Mouse (Mus musculus) lung, embryonic 16.5 days (tissue): ENCODE measurements around the gene Med24. TPM values are rescaled to one million over a fixed set of nuclear protein-coding genes. Genes with fewer than 3 reads are reported as not detected.

Experiments used
- ATAC-seq: fragments of 200-750 bp; cut with Nextera tagmentation; 2 replicates; pipeline ENCODE4 v1.8.0; 2017; ENCODE audit warnings: low read depth, mild to moderate bottlenecking, moderate library complexity
- H3K27ac ChIP-seq: fragments of 300-500 bp; sonication (generic); 2 replicates; pipeline ENCODE4 v1.5.1; 2014; ENCODE audit warnings: mild to moderate bottlenecking, control low read depth, low read length
- H3K27me3 ChIP-seq: fragments of 300-500 bp; sonication (generic); 2 replicates; pipeline ENCODE4 v1.6.1; 2014; ENCODE audit warnings: low read depth, low read length, mixed read lengths; ENCODE audit not compliant: control insufficient read depth, insufficient read depth
- H3K36me3 ChIP-seq: fragments of 300-500 bp; sonication (generic); 2 replicates; pipeline ENCODE4 v1.6.1; 2014; ENCODE audit warnings: low read length; ENCODE audit not compliant: control insufficient read depth, insufficient read depth
- H3K4me1 ChIP-seq: fragments of 300-500 bp; sonication (generic); replicated peaks from 2 replicates; pipeline ENCODE4 v1.6.1; 2014; ENCODE audit warnings: low read length, mixed read lengths; ENCODE audit not compliant: control insufficient read depth, insufficient read depth
- H3K4me2 ChIP-seq: fragments of 300-500 bp; sonication (generic); 2 replicates; pipeline ENCODE4 v1.6.1; 2014; ENCODE audit warnings: low read depth, low read length, control low read depth
- H3K4me3 ChIP-seq: fragments of 300-500 bp; sonication (generic); 2 replicates; pipeline ENCODE4 v1.5.1; 2014; ENCODE audit warnings: mild to moderate bottlenecking, low read length, control low read depth
- H3K9ac ChIP-seq: fragments of 300-500 bp; sonication (generic); 2 replicates; pipeline ENCODE4 v1.6.1; 2014; ENCODE audit warnings: low read length, control low read depth
- H3K9me3 ChIP-seq: fragments of 300-500 bp; sonication (generic); 2 replicates; pipeline ENCODE4 v1.6.1; 2016; ENCODE audit warnings: low read length; ENCODE audit not compliant: control insufficient read depth
- WGBS: fragments of 180-500 bp; shearing (Covaris S2); extraction: QIAGEN DNeasy Blood & Tissue Kit; methylation state at CpG from one replicate; pipeline ENCODE4 v1.1.7; 2014; 5-methylcytosine and 5-hydroxymethylcytosine counted together
- polyA plus RNA-seq: library from polyadenylated mRNA; unstranded; fragments of >200 nt; fragmentation: Nextera tagmentation; extraction: Ambion mirVana; gene quantifications from 2 replicates; pipeline ENCODE4 v1.2.1, GENCODE M21; 2015

The Med24 gene
- polyA plus RNA-seq, 1 experiment from 2014 or later, result 57.8 TPM

GRCm38 (mm10) chr11:98766346-98766745 lies 37.1 kb upstream of the Med24 start:
- Histone ChIP-seq H3K9me3 (no peaks in the 10 kb centered on the region), H3K4me2 (no peak overlapping the region), H3K9ac (no peak overlapping the region), H3K36me3 (peaks cover 19% of the 10 kb centered on the region), H3K4me3 (no peak overlapping the region), H3K27me3 (no peaks in the 10 kb centered on the region), H3K27ac (peak overlapping the region; percentile 15), H3K4me1 (peaks cover 55% of the 10 kb centered on the region)
- no peak for ATAC-seq
- WGBS, result 38% methylated on average over 2 of the region's 2 CpGs

- peak; percentile 24; the same call in 1 of the 2 replicates for ATAC-seq
- Histone ChIP-seq H3K9me3 (no peaks in the 10 kb centered on the region), H3K27ac (peak overlapping the region; percentile 75), H3K4me2 (no peak overlapping the region), H3K4me3 (no peak overlapping the region), H3K9ac (no peak overlapping the region), H3K36me3 (peaks cover 24% of the 10 kb centered on the region), H3K4me1 (peaks cover 55% of the 10 kb centered on the region), H3K27me3 (no peaks in the 10 kb centered on the region)
- WGBS, result 28% methylated on average over 9 of the region's 9 CpGs
Measured at GRCm38 (mm10) chr11:98765421-98766309, 36.4 kb upstream of the Med24 start.

GRCm38 (mm10) chr11:98764746-98765145 lies 35.5 kb upstream of the Med24 start:
- no peak overlapping the region for H3K9ac ChIP-seq
- peaks cover 27% of the 10 kb centered on the region for H3K36me3 ChIP-seq
- ATAC-seq, result no peak
- H3K4me2 ChIP-seq, result no peak overlapping the region
- H3K27me3 ChIP-seq, result no peaks in the 10 kb centered on the region
- H3K4me3 ChIP-seq, result no peak overlapping the region
- H3K27ac ChIP-seq, result no peak overlapping the region
- H3K4me1 ChIP-seq, result peaks cover 55% of the 10 kb centered on the region
- no peaks in the 10 kb centered on the region for H3K9me3 ChIP-seq

- H3K4me2 ChIP-seq, result no peak overlapping the region
- H3K4me3 ChIP-seq, result no peak overlapping the region
- H3K9ac ChIP-seq, result no peak overlapping the region
- peaks cover 55% of the 10 kb centered on the region for H3K4me1 ChIP-seq
- WGBS, result 67% methylated on average over 18 of the region's 18 CpGs
- H3K27ac ChIP-seq, result no peak overlapping the region
- no peak for ATAC-seq
- no peaks in the 10 kb centered on the region for H3K9me3 ChIP-seq
- no peaks in the 10 kb centered on the region for H3K27me3 ChIP-seq
- peaks cover 23% of the 10 kb centered on the region for H3K36me3 ChIP-seq
Measured at GRCm38 (mm10) chr11:98764091-98764490, 34.9 kb upstream of the Med24 start.

GRCm38 (mm10) chr11:98763502-98763861 lies 34.2 kb upstream of the Med24 start:
- 77% methylated on average over 8 of the region's 8 CpGs for WGBS
- no peak overlapping the region for H3K4me3 ChIP-seq
- peak overlapping the region; percentile 51; the same call in 1 of the 2 replicates for H3K27ac ChIP-seq
- H3K4me1 ChIP-seq, result peaks cover 49% of the 10 kb centered on the region
- no peak for ATAC-seq
- H3K36me3 ChIP-seq, result peaks cover 25% of the 10 kb centered on the region
- H3K9ac ChIP-seq, result no peak overlapping the region
- no peaks in the 10 kb centered on the region for H3K9me3 ChIP-seq
- no peak overlapping the region for H3K4me2 ChIP-seq
- no peaks in the 10 kb centered on the region for H3K27me3 ChIP-seq

- Histone ChIP-seq H3K4me3 (no peak overlapping the region), H3K4me1 (peaks cover 44% of the 10 kb centered on the region), H3K9me3 (no peaks in the 10 kb centered on the region), H3K27ac (peak overlapping the region; percentile 83), H3K4me2 (no peak overlapping the region), H3K36me3 (peaks cover 29% of the 10 kb centered on the region), H3K27me3 (no peaks in the 10 kb centered on the region), H3K9ac (no peak overlapping the region)
- peak; percentile 76 for ATAC-seq
- WGBS, result 56% methylated on average over 17 of the region's 17 CpGs
Measured at GRCm38 (mm10) chr11:98762756-98763501, 33.7 kb upstream of the Med24 start.

- Histone ChIP-seq H3K9me3 (no peaks in the 10 kb centered on the region), H3K27ac (peak overlapping the region; percentile 3; the same call in 1 of the 2 replicates), H3K4me1 (peaks cover 34% of the 10 kb centered on the region), H3K9ac (no peak overlapping the region), H3K36me3 (peaks cover 34% of the 10 kb centered on the region), H3K27me3 (no peaks in the 10 kb centered on the region), H3K4me2 (no peak overlapping the region), H3K4me3 (no peak overlapping the region)
- 87% methylated on average over 4 of the region's 4 CpGs for WGBS
- ATAC-seq, result no peak
Measured at GRCm38 (mm10) chr11:98761939-98762338, 32.7 kb upstream of the Med24 start.

- peaks cover 34% of the 10 kb centered on the region for H3K4me1 ChIP-seq
- H3K36me3 ChIP-seq, result peaks cover 31% of the 10 kb centered on the region
- H3K9me3 ChIP-seq, result no peaks in the 10 kb centered on the region
- no peaks in the 10 kb centered on the region for H3K27me3 ChIP-seq
- no peak overlapping the region for H3K27ac ChIP-seq
- no peak for ATAC-seq
- 81% methylated on average over 12 of the region's 12 CpGs for WGBS
- H3K9ac ChIP-seq, result no peak overlapping the region
- no peak overlapping the region for H3K4me3 ChIP-seq
- H3K4me2 ChIP-seq, result no peak overlapping the region
Measured at GRCm38 (mm10) chr11:98756711-98757110, 27.5 kb upstream of the Med24 start.

- no peak overlapping the region for H3K9ac ChIP-seq
- no peak overlapping the region for H3K4me3 ChIP-seq
- H3K4me1 ChIP-seq, result peaks cover 43% of the 10 kb centered on the region
- WGBS, result 90% methylated on average over 6 of the region's 6 CpGs
- H3K4me2 ChIP-seq, result no peak overlapping the region
- no peak overlapping the region for H3K27ac ChIP-seq
- no peaks in the 10 kb centered on the region for H3K27me3 ChIP-seq
- peaks cover 24% of the 10 kb centered on the region for H3K36me3 ChIP-seq
- no peak for ATAC-seq
- no peaks in the 10 kb centered on the region for H3K9me3 ChIP-seq
Measured at GRCm38 (mm10) chr11:98755726-98756380, 26.6 kb upstream of the Med24 start.
